Mouse (Mus musculus) megakaryocyte, embryonic 14.5 days (primary cell): ENCODE measurements around the gene Rora.

Source experiments
- FLI1 ChIP-seq: IDR thresholded peaks from 2 replicates; pipeline ENCODE4 v1.6.1; 2012; ENCODE audit warnings: low read length, inconsistent platforms, mixed read lengths
- GATA1 ChIP-seq: IDR thresholded peaks from 3 replicates; pipeline ENCODE4 v1.6.1; 2012; ENCODE audit warnings: mixed read lengths, low read length, inconsistent platforms, borderline replicate concordance

DNA sequence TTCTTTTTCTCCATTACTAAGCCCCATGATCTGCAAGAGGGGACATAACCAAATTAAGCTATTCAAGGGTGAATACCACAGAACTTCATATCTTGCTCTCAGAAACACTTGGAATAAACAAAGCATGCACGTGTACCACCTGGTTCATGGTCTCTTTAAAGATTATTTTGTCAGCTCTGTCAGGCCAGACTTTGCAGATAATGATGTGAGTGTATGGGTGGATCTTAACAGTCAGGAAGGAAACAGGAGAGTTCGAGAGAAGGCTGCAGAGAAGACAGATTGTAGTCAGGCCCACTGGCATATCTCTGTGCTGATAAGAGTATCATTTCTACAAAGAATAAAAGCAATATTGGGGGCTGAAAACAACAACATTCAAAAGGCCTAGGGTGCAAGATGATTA is 463.2 kb downstream of the Rora start:
- TF ChIP-seq FLI1 (no peak), GATA1 (no peak)
